Mouse (Mus musculus) heart, postnatal 0 days (tissue): ENCODE results near the gene Gabarap. TPM values are rescaled to one million over a fixed set of nuclear protein-coding genes. Genes with fewer than 3 reads are reported as not detected.

Source experiments
- ATAC-seq: fragments of 200-750 bp; cut with Nextera tagmentation; 2 replicates; pipeline ENCODE4 v1.8.0; 2017; ENCODE audit warnings: low read depth, moderate number of reproducible peaks, moderate library complexity; ENCODE audit not compliant: insufficient read depth
- DNase-seq: peaks from one replicate; pipeline ENCODE4 v3.0.0-alpha.2; 2016; ENCODE audit warnings: low spot score
- H3K27ac ChIP-seq: fragments of 300-500 bp; sonication (generic); 2 replicates; pipeline ENCODE4 v1.5.1; 2014; ENCODE audit warnings: low read depth, mild to moderate bottlenecking
- H3K27me3 ChIP-seq: fragments of 300-500 bp; sonication (generic); 2 replicates; pipeline ENCODE4 v1.6.1; 2014; ENCODE audit warnings: low read length, mixed read lengths; ENCODE audit not compliant: control insufficient read depth, insufficient read depth
- H3K36me3 ChIP-seq: fragments of 300-500 bp; sonication (generic); replicated peaks from 2 replicates; pipeline ENCODE4 v1.6.1; 2014; ENCODE audit warnings: low read length, mixed read lengths; ENCODE audit not compliant: control insufficient read depth, insufficient read depth
- H3K4me1 ChIP-seq: fragments of 300-500 bp; sonication (generic); 2 replicates; pipeline ENCODE4 v1.6.1; 2014; ENCODE audit warnings: antibody characterized with exemption; ENCODE audit not compliant: control insufficient read depth, insufficient read depth
- H3K4me2 ChIP-seq: fragments of 300-500 bp; sonication (generic); 2 replicates; pipeline ENCODE4 v1.6.1; 2014; ENCODE audit warnings: low read depth, mild to moderate bottlenecking, low read length, moderate library complexity
- H3K4me3 ChIP-seq: fragments of 300-500 bp; sonication (generic); 2 replicates; pipeline ENCODE4 v1.5.1; 2014; ENCODE audit warnings: low read depth, low read length
- H3K9ac ChIP-seq: fragments of 300-500 bp; sonication (generic); replicated peaks from 2 replicates; pipeline ENCODE4 v1.6.1; 2014; ENCODE audit warnings: low read depth, low read length, mixed read lengths
- H3K9me3 ChIP-seq: fragments of 300-500 bp; sonication (generic); replicated peaks from 2 replicates; pipeline ENCODE4 v1.6.1; 2016; ENCODE audit warnings: low read length; ENCODE audit not compliant: control insufficient read depth
- CTCF ChIP-seq: IDR thresholded peaks from 2 replicates; pipeline ENCODE4 v1.5.1; 2016; ENCODE audit warnings: antibody characterized with exemption, control low read depth, low read depth
- EP300 ChIP-seq: IDR thresholded peaks from 2 replicates; pipeline ENCODE4 v1.6.1; 2016; ENCODE audit warnings: antibody characterized with exemption, low read depth
- WGBS: fragments of 180-500 bp; shearing (Covaris S2); extraction: QIAGEN DNeasy Blood & Tissue Kit; methylation state at CpG from one replicate; pipeline ENCODE4 v1.1.7; 2014; 5-methylcytosine and 5-hydroxymethylcytosine counted together
- polyA plus RNA-seq: library from polyadenylated mRNA; unstranded; fragments of >200 nt; fragmentation: Nextera tagmentation; extraction: Ambion mirVana; gene quantifications from 2 replicates; pipeline ENCODE4 v1.2.1, GENCODE M21; 2015
- total RNA-seq: library from RNA; depleted of rRNA; stranded (reverse); fragments of >200 nt; gene quantifications from 2 replicates; pipeline ENCODE4 v1.2.3, GENCODE M21; 2014; ENCODE audit warnings: low replicate concordance

The Gabarap gene
- total and polyA plus RNA-seq, 2 experiments from 2014 or later = 305 to 472 TPM

- ATAC-seq (peak; percentile 93), DNase-seq (peak; percentile 90)
- no peaks in the 10 kb centered on the region for H3K9me3 ChIP-seq
- peak overlapping the region; percentile 56 for H3K4me3 ChIP-seq
- H3K27ac ChIP-seq = peak overlapping the region; percentile 43
- H3K9ac ChIP-seq = no peak overlapping the region; the same call in 1 of the 2 replicates
- no peaks in the 10 kb centered on the region for H3K36me3 ChIP-seq
- H3K4me2 ChIP-seq = peak overlapping the region; percentile 88
- H3K27me3 ChIP-seq = 0 out of 2 replicates have a peak, but pooled peaks cover 5% of the 10 kb centered on the region
- H3K4me1 ChIP-seq = peaks cover 26% of the 10 kb centered on the region
- WGBS = 0% methylated on average over 8 of the region's 8 CpGs
- TF ChIP-seq CTCF = peak; percentile 70
- TF ChIP-seq EP300 = no peak
These were observed 29.9 kb downstream of the Gabarap start for GRCm38 (mm10) chr11:70020731-70021263.

- peak overlapping the region; percentile 56 for H3K4me3 ChIP-seq
These were observed 30.6 kb downstream of the Gabarap start for GRCm38 (mm10) chr11:70021264-70022132.

GRCm38 (mm10) chr11:70023481-70024150, 32.7 kb downstream of the Gabarap start:
- Histone ChIP-seq H3K4me1 (peaks cover 29% of the 10 kb centered on the region), H3K27me3 (peaks cover 12% of the 10 kb centered on the region; the same call in 1 of the 2 replicates), H3K27ac (no peak overlapping the region), H3K36me3 (no peaks in the 10 kb centered on the region), H3K4me2 (peak overlapping the region; percentile 63), H3K4me3 (peak overlapping the region; percentile 32), H3K9me3 (no peaks in the 10 kb centered on the region), H3K9ac (no peak overlapping the region; the same call in 1 of the 2 replicates)
- 10% methylated on average over 20 of the region's 29 CpGs for WGBS
- ATAC-seq (no peak), DNase-seq (no peak)
- TF ChIP-seq EP300 (no peak), CTCF (no peak)

More at GRCm38 (mm10) chr11:70021264-70022132, 30.6 kb downstream of the Gabarap start:
- WGBS = 3% methylated on average over 40 of the region's 40 CpGs
- H3K36me3 ChIP-seq = no peaks in the 10 kb centered on the region
- H3K4me2 ChIP-seq = peak overlapping the region; percentile 88
- no peak for TF ChIP-seq EP300
- TF ChIP-seq CTCF = no peak
- H3K9me3 ChIP-seq = no peaks in the 10 kb centered on the region
- peak; percentile 77 for ATAC-seq
- H3K27ac ChIP-seq = peak overlapping the region; percentile 43
- H3K27me3 ChIP-seq = peaks cover 12% of the 10 kb centered on the region; the same call in 1 of the 2 replicates
- no peak overlapping the region; the same call in 1 of the 2 replicates for H3K9ac ChIP-seq
- H3K4me1 ChIP-seq = peaks cover 31% of the 10 kb centered on the region
- peak; percentile 94 for DNase-seq

DNA sequence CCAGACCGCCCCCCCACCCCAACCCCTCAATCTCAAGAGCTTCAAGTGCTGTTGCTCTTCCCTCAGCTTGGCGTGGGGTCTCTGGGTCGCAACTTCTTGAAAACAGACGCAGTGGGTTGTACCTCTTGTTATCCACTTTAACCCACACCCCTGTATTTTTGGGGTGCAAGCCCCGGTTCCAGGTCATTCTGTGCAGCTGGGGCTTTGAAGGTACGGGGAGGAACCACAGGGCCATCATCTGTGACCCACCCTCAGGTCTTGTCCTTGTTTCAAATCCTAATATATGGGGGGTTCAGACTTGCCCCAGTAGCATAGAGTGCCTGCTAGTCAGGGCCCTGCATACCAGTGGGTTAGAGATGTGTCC, 33.2 kb downstream of the Gabarap start:
- peak overlapping the region; percentile 32 for H3K4me3 ChIP-seq
- DNase-seq = no peak
- H3K4me2 ChIP-seq = peak overlapping the region; percentile 63
- H3K27me3 ChIP-seq = peaks cover 12% of the 10 kb centered on the region; the same call in 1 of the 2 replicates
- no peak for ATAC-seq
- H3K4me1 ChIP-seq = peaks cover 30% of the 10 kb centered on the region
- no peak overlapping the region; the same call in 1 of the 2 replicates for H3K9ac ChIP-seq
- H3K36me3 ChIP-seq = no peaks in the 10 kb centered on the region
- H3K27ac ChIP-seq = no peak overlapping the region
- TF ChIP-seq CTCF = no peak
- TF ChIP-seq EP300 = no peak
- H3K9me3 ChIP-seq = no peaks in the 10 kb centered on the region
- WGBS = 15% methylated on average over 6 of the region's 6 CpGs

GRCm38 (mm10) chr11:70026689-70027088, 35.7 kb downstream of the Gabarap start:
- Histone ChIP-seq H3K4me1 (peaks cover 19% of the 10 kb centered on the region; the same call in 1 of the 2 replicates), H3K4me3 (peak overlapping the region; percentile 35), H3K4me2 (peak overlapping the region; percentile 60), H3K9ac (0 out of 2 replicates have a peak overlapping the region, but pooled peaks have one; percentile 11), H3K9me3 (no peaks in the 10 kb centered on the region), H3K36me3 (peaks cover 8% of the 10 kb centered on the region), H3K27me3 (peaks cover 12% of the 10 kb centered on the region; the same call in 1 of the 2 replicates), H3K27ac (peak overlapping the region; percentile 46; the same call in 1 of the 2 replicates)
- WGBS = 13% methylated on average over 18 of the region's 19 CpGs
- peak; percentile 58 for ATAC-seq
- DNase-seq = peak; percentile 41
- TF ChIP-seq CTCF = no peak
- no peak for TF ChIP-seq EP300
